Mouse (Mus musculus) right cerebral cortex, postnatal 10 days (tissue): ENCODE measurements around the gene Amhr2.

Source experiments
- DNase-seq, 2 experiments: peaks; one replicate each; pipeline ENCODE4 v3.0.0; 2021; ENCODE audit warnings: low spot score in 2 of 2

The Amhr2 gene

DNA sequence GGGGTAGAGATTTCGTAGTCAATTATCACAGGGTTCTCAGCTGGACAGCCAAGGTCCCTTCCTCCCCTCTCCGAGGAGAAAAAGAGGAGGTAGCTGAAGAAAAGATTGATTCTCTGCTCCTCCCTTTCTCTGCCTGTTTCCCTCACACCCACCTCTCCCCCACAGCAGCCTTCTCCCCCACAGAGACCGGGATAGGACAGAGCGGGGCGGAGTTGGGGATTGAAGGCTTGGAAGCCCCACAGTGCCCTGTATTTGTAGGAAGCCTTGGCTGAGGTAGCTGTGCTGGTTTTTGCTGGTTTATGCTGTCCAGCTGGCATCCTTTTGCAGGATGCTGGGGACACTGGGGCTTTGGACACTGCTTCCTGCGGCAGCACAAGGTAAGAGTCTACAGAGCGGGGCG, at the start of gene Amhr2:
Amhr2 (plus strand) TSS at position 222 of the 400 bp plus-strand sequence.
- no peak for DNase-seq

DNA sequence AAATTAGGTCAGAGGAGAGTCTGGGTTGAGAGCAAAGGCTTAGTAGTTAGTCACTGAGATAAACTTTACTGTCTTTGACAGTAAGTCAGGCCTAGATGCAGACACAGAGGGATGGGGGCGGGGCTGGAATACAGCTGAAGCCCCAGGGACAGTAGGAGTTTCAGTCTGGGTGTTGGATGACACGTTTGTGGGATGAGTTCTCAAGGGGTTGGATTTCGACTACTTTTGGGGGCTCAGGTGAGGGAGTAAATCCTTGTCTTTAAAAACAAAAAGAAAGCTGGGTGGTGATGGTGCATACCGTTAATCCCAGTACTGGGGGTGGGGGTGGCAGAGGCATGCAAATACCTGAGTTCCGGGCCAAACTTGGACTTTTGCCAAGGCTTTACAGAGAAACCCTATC, 46.5 kb upstream of the Amhr2 start:
- no peak for DNase-seq

DNA sequence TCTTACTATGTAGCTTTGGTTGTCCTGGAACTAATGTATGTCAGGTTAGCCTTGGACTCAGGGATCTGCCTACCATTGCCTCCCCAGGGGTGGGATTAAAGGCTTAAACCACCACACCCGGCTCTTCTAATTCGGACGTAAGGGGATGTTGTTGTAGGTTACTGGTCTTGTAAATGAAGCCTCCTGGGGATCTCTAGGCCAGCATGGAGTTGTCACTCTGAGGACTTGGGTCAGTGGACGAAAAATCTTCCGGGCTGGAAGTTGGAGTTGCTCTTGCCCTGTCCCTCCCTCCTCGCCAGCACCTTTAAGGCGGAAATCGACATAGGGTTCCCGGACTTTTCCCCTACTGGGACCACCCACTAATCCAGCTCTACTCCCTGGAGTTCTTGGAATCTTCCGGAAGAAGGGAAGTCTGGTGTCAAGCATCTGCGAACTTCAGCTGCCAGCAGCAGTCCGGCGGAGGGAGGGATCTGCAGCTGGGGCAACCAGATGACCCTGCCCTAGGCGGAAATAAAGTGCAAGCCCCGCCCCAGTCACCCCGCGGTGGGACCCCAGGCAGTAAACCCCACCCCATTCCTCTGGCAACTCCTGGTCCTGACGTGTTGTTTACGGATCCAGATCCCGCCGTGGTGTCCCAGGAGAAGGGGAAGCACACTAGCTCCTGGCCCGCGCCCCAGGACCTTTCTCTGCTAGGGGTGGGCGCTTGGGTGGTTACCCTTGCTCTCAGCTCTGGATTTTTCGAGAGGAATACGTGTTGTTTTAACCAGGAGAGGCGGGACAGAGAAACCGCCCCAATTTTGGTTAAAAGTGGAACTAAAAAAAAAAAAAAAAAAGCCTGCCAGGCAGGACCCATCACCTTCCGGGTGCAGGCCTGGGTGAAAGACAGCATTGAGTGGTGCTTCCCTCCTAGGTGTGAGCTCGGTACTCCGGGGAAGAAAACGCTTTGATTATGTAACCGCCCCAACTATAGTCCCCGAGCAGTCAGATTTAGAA, 45.6 kb upstream of the Amhr2 start:
- DNase-seq, result peak; percentile 70 to 72

DNA sequence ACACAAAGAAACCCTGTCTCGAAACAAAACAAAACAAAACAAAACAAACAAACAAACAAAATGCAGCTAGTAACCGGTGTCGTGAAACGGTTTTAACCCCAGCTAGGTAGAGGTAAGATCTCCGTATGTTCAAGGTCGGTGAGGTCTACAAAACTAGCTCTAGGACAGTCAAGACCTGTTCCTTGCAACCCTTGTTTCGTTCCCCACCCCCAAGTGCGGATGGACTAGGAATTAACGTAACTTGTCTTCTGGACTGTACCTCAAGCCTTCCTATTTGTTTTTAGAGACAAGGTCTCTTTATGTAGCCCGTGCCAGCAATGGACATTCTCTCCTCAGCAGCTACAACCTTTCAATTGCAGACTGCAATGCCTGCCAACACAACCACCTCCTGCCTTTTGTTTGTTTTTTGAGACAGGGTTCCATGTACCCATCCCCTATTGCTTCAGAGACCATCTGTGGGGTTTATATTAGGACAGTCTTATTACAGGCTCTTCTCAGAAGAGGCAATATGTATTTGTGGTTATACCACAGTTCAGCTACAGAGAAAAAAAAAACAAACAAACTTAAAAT, 44.6 kb upstream of the Amhr2 start:
- no peak for DNase-seq

DNA sequence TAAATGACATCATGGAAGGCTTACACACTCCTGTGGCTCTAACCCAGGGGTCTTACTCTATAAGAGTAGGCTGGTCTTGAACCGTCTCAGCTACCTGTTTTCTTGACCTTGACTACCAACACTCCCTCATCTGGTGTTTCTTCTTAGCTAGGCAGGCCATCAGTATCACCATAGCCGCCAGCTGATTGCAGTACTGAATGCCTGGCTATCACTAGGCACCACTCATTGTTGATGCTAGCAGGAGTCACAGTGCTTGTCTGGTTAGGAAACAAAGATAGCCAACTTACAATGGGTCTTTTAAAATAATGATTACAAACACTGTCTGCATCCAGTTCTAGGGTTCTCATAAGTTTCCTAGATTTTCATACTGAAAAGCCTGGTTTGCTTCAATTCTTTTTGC, 43.9 kb upstream of the Amhr2 start:
- DNase-seq, result no peak

DNA sequence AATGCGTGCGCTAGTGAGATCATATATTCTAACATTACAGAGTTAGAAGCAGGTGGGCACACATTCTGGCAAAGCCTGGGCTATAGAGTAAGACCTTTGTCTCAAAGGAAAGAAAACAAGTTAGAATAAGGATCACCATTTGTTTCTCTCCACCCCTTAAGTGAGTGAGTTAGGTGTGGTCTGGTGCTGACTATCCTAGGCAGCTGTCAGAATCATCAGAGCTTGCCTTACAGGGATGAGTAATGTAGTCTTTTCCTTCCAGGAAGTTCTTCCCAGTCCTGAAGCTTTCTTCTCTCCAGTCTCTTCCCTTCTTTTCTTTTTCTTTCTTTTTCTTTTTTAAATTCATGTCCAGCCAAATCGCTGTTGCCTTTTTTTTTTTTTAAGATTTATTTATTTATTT, 43.0 kb upstream of the Amhr2 start:
- DNase-seq, result no peak

DNA sequence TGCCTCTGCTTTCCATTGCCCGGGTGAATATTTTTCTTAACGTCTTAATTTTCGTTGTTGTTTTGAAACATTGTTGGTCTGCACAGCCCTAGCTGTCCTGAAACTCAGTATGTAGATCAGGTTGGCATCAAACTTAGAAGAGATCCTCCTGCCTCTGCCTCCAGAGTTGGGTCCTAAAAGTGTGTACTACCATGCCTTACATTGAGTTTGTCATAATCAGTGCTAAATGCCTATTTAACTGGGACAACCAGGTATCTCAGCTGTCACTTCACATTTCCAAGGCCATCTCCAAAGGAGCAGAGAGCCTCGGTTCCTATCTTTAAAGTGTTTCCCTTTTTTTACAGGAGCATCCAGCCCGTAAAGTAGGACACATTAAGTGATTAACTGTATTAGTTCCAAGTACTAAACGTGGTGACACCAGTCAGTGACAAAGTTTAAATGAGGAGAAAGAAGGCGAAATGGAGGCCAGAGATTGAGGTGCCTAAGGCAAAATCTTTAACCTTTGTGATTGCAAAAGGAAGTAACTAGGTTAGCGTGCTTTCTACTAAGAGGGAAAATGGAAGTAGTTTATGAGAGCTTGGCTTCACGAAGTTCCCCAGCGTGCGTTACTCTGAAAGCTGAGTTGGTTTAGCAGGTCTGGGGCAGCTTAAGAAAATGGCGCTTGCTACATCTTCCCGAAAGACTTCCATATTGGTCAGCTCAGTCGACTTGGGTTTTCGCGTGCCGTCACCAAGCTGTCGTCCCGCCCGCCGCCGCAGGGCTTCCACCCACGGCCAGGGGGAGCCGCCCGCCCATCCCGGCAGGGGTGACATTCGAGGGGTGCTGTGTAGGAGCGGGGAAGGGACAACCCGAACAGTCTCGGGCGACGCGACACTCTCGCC, 40.3 kb upstream of the Amhr2 start:
- peak in 1 of 2 experiments; percentile 20 for DNase-seq

DNA sequence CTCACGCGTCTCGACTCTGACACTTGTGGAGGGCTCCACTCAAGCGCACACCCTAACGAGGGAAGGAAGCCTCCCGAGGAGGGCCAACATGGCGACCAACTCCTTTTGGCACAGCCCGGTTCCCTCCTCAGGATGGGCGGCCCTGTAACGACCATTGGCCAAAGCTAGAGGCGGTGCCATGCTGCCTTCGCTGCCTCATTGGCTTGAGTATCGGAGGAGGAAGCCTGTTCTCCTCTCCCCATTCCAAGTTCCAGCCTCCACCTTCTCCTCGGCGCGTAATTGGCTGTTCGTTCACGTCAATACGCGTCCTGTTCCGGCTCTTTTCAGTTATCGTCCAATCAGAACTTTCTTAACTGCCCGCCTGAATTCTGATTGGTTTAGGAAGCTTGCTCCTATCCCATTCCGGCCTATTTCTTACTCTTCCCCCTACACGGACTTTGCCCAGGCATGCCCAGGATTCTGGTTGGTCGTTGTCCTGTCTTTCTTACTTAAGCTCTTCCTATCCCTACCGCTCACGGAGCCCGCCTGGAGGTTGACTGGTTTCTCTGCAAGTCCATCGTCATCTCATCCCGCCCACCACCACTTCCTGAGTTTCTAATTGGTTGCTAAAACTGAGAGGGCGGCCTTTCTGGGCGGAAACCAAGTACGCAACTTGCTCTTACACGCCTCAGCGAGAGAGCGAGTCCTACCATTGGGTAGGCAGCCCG, 39.5 kb upstream of the Amhr2 start, which contains the start of gene Sp1:
Sp1 (plus strand) TSS at position 655 of the 707 bp plus-strand sequence.
- peak; percentile 100 for DNase-seq

DNA sequence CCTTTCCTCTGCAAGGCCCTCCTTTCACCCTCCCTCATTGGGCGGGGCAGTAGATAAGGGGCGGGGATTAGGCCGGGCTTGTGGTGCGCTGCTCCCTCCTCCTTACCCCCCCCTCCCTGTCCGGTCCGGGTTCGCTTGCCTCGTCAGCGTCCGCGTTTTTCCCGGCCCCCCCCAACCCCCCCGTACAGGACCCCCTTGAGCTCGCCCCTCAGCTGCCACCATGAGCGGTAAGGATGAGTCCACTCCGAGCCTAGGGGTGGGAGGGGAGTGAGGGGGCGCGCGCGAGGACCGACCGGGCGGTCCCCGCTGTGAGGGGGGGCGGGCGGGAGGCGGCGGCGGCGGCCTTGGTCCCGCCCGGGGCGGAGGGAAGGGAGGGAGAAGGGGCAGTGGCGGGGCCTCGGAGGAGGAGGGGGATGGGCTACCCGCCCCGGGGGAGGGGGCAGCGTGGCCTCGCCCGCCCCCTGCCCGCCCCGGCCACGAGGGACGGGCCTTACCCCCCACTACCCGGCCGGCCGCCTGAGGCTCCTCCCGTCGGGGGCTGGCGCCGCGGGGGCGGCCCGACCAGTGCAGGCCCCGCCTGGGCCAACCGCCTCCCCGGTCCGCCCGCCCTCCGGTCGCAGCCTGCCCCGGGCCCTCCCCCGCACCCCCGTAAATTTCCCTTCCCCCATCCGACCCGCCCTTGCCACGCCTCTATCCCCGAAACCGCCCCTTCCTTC, 38.8 kb upstream of the Amhr2 start:
- peak; percentile 83 to 84 for DNase-seq

DNA sequence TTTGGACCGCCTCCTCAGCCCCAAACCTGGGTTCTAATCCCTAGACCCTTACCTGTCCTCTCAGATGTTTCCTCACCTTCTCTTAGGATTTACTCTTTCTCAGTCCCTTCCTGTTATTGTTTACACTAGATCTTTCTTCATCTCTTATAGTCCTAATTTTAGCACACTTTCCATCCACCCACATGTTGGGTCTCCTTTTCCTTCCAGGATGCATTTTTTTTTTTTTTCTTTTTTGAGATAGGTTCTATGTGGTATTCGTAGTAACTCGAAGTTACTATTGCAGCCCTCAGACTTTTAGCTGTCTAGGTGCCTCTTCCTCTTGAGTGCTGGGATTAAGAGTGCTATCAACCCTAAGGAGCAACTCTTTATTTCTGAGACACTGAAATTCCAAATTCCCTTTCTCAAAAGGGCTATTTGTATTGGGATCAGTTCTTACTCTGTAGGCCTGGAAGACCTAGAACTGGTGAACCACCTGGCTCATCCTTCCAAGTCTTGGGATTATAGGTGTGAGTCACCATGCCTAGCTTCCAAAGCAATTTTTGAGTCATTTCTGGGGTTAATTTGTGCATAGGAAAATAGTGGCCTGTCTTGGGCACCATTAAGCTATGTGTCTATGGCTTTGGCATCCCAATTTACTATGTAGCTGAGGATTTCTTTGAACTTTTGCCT, 38.1 kb upstream of the Amhr2 start:
- no peak for DNase-seq

DNA sequence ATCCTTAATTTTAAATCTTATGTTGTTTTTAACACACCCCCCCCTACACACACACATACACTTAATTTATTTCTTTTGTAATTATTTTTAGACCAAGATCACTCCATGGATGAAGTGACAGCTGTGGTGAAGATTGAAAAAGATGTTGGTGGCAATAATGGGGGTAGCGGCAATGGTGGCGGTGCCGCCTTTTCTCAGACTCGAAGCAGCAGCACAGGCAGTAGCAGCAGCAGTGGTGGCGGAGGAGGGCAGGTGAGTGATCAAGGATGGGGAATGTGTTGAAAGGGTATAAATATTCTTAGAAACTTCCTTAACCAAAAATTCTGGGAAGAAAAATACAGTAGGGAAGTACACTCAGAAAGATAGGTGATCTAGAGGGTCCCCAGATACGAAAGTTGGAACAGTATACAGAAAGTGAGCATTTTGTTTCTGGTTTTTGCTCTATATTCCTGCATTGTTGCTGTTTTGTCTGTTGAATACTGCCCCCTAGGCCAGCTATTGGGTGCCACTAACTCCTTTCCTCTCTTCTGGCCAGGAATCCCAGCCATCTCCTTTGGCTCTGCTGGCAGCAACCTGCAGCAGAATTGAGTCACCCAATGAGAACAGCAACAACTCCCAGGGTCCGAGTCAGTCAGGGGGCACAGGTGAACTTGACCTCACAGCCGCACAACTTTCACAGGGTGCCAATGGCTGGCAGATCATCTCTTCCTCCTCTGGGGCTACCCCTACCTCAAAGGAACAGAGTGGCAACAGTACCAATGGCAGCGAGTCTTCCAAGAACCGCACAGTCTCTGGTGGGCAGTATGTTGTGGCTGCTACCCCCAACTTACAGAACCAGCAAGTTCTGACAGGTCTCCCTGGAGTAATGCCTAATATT, 37.2 kb upstream of the Amhr2 start:
- peak; percentile 26 to 35 for DNase-seq

DNA sequence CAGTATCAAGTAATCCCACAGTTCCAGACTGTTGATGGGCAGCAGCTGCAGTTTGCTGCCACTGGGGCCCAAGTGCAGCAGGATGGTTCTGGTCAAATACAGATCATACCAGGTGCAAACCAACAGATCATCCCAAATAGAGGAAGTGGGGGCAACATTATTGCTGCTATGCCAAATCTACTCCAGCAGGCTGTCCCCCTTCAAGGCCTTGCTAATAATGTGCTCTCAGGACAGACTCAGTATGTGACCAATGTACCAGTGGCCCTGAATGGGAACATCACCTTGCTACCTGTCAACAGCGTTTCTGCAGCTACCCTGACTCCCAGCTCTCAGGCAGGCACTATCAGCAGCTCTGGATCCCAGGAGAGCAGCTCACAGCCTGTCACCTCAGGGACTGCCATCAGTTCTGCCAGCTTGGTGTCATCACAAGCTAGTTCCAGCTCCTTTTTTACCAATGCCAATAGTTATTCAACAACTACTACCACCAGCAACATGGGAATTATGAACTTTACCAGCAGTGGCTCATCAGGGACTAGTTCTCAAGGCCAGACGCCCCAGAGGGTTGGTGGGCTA, 36.5 kb upstream of the Amhr2 start:
- DNase-seq, result no peak

DNA sequence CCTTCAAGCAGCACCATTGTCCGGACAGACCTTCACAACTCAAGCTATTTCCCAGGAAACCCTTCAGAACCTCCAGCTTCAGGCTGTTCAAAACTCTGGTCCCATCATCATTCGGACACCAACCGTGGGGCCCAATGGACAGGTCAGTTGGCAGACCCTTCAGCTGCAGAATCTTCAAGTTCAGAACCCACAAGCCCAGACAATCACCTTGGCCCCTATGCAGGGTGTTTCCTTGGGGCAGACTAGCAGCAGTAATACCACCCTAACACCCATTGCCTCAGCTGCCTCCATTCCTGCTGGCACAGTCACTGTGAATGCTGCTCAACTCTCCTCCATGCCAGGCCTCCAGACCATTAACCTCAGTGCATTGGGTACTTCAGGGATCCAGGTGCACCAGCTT, 35.9 kb upstream of the Amhr2 start:
- no peak for DNase-seq

DNA sequence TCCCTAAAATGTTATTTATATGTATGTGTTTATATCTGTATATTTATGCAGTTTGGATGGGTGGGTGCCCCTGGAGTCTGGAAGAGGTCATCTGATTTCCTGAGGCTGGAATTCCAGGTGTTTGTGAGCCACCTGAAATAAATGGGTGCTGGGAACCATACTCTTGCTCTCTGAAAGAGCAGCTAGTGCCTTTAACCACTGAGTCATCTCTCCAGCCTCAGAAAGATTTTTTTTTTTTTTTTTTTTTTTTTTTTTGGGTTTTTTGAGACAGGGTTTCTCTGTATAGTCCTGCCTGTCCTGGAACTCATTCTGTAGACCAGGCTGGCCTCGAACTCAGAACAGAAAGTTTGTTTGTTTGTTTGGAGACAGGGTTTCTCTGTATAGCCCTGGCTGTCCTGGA, 34.1 kb upstream of the Amhr2 start:
- no peak for DNase-seq

DNA sequence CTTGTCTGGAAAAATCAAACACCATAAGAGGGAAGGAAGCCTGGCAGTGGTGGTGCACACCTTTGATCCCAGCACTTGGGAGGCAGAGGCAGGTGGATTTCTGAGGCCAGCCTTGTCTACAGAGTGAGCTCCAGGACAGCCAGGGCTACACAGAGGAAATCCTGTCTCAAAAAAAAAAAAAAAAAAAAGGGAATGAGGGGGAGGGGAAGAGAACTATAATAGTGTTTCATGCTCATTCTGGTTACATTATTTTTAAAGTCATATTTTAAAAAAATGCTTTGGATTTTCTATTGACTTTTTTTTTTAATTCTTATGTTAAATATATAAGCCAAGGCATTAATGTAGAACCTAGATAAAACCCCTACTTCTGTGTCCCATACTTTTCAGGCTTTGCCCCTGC, 31.5 kb upstream of the Amhr2 start:
- DNase-seq, result no peak

DNA sequence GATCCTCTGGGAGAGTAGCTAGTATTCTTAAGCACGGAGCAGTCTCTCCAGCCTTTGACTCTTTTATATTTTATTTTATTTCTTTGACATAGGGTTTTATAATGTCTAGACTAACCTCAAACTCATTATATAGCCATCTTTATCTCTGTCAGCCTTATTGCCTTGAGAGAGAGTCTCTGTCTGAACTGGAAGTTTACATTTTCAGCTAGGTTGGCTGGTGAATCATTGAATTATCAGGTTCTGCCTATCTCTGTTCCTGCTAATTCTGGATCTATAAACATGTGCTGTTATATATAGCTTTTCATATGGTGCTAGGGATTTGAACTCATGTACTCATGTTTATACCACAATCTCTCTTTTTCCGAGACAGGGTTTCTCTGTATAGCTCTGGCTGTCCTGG, 27.6 kb upstream of the Amhr2 start:
- DNase-seq, result no peak

DNA sequence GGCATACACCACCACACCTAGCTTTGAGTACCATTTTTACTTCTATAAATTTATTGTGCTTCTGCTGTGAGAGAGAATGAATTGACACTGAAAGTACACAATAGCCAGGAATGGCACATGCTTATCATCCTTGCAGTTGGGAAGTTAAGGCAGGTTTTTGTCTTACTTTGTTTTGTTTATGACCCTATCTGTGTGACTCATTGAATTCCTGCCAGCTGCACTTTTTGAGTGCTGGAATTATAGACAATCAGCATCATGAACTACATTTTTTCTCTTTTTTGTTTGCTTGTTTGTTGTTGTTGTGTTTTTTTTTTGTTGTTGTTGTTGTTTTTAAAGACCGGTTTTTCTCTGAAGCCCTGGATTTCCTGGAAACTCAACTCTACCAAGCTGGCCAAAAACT, 24.2 kb upstream of the Amhr2 start:
- DNase-seq, result no peak

DNA sequence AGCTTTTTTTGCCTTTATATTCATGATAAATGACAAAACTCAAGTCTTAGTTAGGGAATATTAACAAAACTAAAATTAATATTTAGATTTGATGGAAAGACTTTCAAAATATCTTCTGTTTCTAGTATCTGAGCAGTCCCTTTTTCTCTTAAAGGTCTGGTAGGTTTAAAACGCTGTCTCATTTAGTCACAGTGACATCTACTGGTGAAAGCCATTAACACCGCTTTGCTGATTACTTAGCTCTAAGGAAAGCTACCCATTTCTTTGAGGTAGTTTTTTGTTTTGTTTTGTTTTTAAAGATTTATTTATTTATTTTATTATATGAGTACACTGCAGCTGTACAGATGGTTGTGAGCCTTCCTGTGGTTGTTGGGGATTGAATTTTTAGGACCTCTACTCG, 23.7 kb upstream of the Amhr2 start:
- DNase-seq, result peak in 1 of 2 experiments; percentile 49
